Mouse (Mus musculus) monocyte, adult 5-6 weeks (primary cell): Measurements from ENCODE around the gene Fjx1. TPM values are rescaled to one million over a fixed set of nuclear protein-coding genes. Genes with fewer than 3 reads are reported as not detected.
A peak's percentile ranks its signal among the peaks of the same experiment; 100 is the strongest.

Source experiments
- ATAC-seq: fragments of 153-309, 156-312 bp; replicated peaks from 2 replicates; pipeline ENCODE4 v1.8.0; 2017; ENCODE audit warnings: mild to moderate bottlenecking; ENCODE audit not compliant: low TSS enrichment, insufficient number of reproducible peaks, severe bottlenecking, poor library complexity, low FRiP score
- total RNA-seq: library from RNA; stranded (forward); fragments of 200-1000, 200-491, 200-594 nt; gene quantifications from 3 replicates; pipeline ENCODE4 v1.2.3, GENCODE M21; 2017

The Fjx1 gene
- not detected in 3 replicates for total RNA-seq

DNA sequence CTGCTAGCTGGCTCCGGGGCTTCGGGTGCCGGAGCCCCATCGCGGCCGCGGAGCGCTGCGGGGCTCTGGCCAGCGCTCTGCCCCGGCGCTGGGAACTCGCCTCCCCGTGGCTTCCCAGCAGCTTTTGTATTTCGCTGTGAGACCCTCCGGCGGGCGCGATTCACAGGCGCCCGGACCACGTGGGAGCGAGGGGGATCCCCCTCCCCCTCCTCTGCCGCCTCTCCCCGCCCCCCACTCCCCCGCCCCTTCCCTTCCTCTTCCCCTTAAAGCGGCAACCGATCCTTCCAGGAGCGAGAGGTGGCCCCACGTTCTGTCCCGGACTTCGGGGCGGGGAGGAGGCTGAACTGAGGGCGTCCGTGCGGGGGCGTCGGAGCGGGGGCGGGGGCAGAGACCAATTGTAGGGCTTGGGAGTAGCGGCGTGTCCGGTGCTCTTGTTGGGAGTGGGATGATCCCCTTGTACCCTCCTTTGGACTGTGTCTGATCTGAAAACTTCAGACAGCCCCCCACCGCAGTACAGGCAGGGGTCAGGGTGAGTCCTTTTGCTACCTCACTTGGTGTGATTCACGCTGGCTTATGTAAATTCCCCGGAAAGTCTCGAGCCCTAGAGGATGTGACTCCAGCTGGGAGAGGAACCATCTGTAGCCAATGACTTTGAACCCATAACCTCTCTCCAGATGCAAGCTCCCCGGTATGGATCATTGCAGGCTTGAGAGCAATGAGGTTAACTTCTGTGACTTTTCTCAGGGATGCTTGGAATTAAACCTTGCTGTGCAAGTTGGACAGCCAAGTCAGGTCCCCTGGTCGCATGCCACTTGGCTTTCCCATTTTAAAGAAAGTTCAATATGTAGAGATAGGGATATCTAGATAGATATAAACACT, at the start of gene Fjx1:
Fjx1 (minus strand) TSS at position 829 of the 879 bp plus-strand sequence.
- ATAC-seq = no peak

DNA sequence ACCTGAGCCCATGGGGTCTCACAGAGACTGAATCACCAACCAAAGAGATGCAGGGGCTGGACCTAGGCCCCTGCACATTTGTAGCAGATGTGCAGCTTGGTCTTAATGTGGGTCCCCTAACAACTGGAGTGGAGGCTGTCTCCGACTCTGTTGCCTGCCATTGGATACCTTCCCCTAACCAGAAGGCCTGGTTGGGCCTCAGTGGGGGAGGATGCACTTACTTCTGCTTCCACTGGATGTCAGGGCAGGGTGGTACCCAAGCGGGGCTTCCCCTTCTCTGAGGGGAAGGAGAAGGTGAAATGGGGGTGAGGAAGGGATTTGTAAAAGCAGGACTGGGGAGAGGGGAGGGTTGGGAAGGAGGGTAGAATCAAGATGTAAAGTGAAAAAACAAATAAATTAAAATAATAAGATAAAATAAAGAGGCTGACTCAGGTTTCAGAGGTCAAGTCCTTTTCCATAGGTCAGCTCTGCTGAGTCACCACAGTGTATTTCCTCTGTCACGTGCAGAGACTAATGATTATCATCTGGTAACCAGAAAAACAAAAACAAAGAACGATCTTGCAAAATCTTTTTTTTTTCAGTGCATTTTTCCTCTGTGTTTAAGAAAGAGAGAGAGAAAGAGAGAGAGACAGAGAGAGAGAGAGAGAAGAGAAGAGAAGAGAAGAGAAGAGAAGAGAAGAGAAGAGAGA, 47.8 kb upstream of the Fjx1 start:
- ATAC-seq = no peak

DNA sequence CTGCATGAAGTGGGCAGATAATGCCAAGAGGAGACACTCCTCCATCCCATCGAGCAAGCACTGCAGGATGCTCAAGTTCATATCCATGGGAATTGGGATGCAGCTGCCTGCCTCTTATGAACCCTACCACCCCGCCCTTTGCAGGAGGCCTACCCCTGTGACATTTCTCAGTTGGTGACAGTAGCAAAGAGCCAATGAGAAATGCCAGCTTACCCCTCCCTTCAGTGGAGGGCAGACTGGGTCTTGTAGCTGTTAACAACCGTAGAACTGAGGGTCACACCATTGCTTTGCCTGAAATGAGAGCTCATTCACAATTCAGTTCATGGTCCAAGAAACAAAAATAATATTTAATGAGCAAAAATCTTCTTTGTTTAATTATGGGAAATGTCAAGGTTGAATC, 28.4 kb upstream of the Fjx1 start:
- ATAC-seq = no peak

DNA sequence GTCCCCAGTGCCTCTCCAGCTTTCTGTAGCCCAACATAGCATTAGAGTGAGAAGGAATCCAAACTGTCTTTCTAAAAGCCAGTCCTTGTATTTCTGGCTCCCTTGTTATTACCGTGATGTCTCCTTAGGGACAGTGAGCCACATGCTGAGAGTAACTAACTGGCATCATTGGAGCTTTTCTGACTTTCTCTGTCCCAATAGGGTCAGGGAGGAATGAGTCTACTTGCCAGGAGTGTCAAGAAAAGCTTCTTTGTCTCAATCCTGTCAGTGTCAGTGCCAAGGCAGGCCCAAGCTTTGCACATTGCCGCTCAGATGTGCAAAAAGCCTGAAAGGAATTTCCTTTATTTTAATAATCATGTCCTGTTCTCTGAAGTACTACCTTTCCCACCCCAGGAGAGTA, 23.8 kb upstream of the Fjx1 start:
- no peak for ATAC-seq

GRCm38 (mm10) chr2:102468645-102469044, 16.3 kb upstream of the Fjx1 start:
- ATAC-seq = no peak

DNA sequence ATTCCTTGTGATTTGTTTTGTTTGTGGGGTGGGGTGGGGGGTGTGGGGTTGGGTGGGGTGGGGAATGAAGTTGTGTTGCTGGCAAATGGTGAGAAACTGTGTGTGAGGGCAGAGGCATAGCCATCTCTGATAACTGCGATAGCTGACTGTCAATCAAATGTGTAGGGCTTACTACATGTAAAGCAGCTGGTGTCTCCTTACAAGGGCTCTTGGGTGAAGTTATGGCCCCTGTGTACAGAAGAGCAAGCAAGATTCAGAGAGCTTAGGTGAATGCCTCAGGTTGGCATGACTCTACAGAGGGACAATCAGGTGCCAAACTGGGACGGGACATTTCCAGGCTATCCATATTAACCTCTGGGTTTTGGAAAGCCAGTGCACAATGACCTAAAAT, 12.0 kb upstream of the Fjx1 start:
- no peak for ATAC-seq

- ATAC-seq = no peak
These were observed 11.5 kb upstream of the Fjx1 start for GRCm38 (mm10) chr2:102463587-102464341.

- no peak for ATAC-seq
These were observed 9.2 kb upstream of the Fjx1 start for GRCm38 (mm10) chr2:102461491-102461890.

DNA sequence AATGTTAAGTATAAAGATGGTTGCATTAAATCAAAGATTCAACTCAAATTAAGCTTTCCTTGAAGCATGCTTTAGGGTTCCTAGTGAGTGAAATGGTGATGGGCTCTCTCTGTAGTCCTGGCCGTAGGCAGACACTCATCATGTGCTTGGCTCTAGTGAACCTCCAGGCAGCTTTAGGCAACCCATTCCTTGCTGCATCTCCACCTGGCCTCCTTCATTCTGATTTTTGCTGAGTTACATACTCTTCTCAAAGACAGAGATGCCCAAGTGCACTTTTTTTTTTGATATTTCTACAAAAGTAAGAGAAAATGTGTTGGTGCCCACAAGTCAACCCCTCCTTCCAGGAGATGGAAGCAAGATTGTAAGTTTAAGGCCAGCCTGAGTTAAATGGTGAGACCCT, 2.8 kb upstream of the Fjx1 start:
- no peak for ATAC-seq

DNA sequence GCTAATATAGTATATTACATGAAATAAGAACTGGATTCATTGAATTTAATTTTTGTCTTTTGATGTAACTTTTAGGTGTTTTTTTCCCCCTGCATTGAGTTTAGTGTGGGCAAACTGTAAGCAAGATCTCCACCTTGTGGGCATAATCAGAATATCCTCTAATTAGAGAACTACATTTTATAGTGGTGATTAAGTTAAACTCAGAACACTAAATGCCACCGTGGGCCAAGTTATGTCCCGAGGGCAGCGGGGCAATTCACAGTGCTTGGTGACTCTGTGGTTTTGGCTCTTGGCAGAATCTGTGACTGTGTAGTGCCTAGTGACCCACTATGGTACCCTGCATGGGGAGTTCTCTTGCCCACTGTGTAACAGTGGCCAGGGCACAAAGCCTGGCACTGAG, 1.1 kb upstream of the Fjx1 start:
- no peak for ATAC-seq

DNA sequence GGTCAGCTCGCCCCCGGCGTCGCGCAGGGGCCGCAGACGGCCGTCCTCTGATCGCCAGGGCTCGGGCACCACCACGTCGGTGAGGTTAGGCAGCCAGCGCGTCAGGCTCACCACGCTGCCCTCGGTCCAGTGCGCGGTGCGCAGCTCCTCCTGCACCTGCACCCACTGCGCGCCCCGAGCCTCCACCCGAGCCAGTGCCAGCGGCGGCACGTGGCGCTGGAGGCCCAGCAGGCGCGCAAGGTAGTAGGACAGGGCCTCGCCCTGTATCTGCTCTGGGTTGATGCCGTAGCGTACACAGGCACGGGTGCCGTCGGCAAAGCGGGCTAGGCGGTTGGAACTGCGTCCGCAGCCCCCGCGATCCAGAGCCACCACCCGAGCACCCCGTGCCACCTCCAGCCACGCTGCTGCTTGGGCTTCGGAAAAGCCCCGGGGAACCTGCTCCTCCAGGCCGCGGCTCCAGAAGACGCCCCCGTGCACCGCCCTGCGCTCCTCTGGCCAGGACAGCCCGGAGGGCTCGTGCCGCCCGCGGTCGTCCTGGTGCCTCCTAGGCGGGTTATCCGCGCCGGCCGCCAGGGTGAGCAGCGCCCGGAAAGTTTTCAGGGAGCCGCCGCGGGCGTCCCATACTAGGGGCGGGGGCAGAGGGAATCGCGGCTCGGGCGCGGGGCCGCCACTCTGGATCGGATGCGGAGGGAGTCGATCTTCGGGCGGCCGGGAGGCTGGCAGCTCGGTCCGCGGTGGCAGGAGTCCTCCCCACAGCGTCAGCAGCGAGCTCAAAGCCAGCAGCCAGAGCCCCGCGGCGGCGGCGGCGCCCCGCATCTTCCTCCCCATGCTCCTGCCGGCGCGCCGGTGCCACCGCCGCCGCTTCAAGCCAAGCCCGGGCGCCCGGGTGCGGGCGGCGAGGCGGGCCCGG, 1.3 kb downstream of the Fjx1 start:
- no peak for ATAC-seq

GRCm38 (mm10) chr2:102450248-102450760, 2.0 kb downstream of the Fjx1 start:
- 0 out of 2 replicates have a peak, but pooled peaks have one; percentile 21 for ATAC-seq

- no peak for ATAC-seq
These were observed 2.6 kb downstream of the Fjx1 start for GRCm38 (mm10) chr2:102449630-102450247.

DNA sequence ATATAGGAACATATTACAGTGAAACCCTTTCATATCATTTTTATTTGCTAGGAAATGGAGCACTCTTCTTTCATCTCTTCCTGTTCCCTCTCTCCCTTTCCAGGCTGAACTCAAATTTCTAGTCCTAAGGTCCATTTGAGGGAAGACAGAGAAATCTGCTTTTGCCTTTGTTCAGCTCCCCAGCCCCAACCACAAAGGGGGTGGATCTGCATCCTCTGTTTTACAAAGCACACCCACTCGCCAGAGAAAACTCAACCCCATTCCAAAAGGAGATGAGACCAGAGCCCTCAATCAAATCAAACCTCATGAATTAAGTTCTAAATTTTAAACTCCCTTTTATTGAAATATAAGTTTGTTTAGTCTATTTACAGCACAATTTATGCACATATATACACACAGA, 3.2 kb downstream of the Fjx1 start:
- no peak for ATAC-seq

- ATAC-seq = no peak
These were observed 4.5 kb downstream of the Fjx1 start for GRCm38 (mm10) chr2:102447831-102448230.

DNA sequence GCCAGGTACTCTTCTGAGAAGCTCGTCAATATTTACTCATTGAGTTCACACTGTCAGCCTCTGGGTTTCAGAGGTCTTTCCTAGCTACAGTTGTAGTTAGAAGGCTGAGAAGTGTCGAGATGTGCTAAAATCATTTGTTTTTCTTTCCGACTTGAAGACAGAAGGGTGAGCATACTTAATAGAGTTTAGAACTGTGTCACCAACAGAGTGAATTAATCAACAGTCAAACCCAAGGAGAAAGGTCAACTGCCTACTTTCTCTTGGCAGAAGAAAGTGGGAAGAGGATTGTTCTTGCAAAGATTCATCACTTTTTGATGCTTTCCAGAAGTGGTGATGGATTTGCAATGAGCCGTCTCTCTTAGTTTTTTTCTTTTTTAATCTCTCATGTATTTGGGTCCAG, 5.4 kb downstream of the Fjx1 start:
- ATAC-seq = no peak

- ATAC-seq = no peak
These were observed 14.8 kb downstream of the Fjx1 start for GRCm38 (mm10) chr2:102437357-102438030.
